Mouse (Mus musculus) kidney, adult 2 months (tissue): ENCODE results near the gene Gm20532. TPM values are rescaled to one million over a fixed set of nuclear protein-coding genes. Genes with fewer than 3 reads are reported as not detected.

Experiments
- DNase-seq: peaks from one replicate; pipeline ENCODE4 v3.0.0; 2021
- H3K27ac ChIP-seq: fragments of 200-500 bp; 2 replicates; pipeline ENCODE4 v1.5.1; 2012; ENCODE audit warnings: low read depth, low read length, control low read depth, inconsistent platforms; ENCODE audit not compliant: insufficient read depth
- H3K27me3 ChIP-seq: fragments of 200-500 bp; replicated peaks from 2 replicates; pipeline ENCODE4 v1.6.1; 2012; ENCODE audit warnings: mild to moderate bottlenecking, moderate library complexity, low read length, inconsistent platforms; ENCODE audit not compliant: control insufficient read depth, insufficient read depth
- H3K36me3 ChIP-seq: fragments of 200-500 bp; 2 replicates; pipeline ENCODE4 v1.6.1; 2012; ENCODE audit warnings: mild to moderate bottlenecking, moderate library complexity, low read length, inconsistent platforms; ENCODE audit not compliant: control insufficient read depth, insufficient read depth
- H3K4me1 ChIP-seq: fragments of 200-500 bp; 2 replicates; pipeline ENCODE4 v1.6.1; 2011; ENCODE audit warnings: low read length; ENCODE audit not compliant: control insufficient read depth, insufficient read depth
- H3K4me3 ChIP-seq: fragments of 200-500 bp; 2 replicates; pipeline ENCODE4 v1.5.1; 2011; ENCODE audit warnings: mild to moderate bottlenecking, low read depth, low read length, control low read depth; ENCODE audit not compliant: insufficient read depth
- CTCF ChIP-seq: fragments of 200-500 bp; conservative IDR thresholded peaks from 2 replicates; pipeline ENCODE4 v1.5.1; 2011; ENCODE audit warnings: low read depth, mild to moderate bottlenecking, control low read depth, low read length, moderate library complexity, mixed read lengths; ENCODE audit not compliant: insufficient read depth, insufficient read length
- POLR2A ChIP-seq: fragments of 200-500 bp; IDR thresholded peaks from one replicate; pipeline ENCODE4 v1.6.1; 2011; ENCODE audit warnings: low read depth, low read length, control low read depth
- WGBS: fragments of 180-500 bp; shearing (Covaris S2); methylation state at CpG from one replicate; pipeline ENCODE4 v1.1.7; 2018; 5-methylcytosine and 5-hydroxymethylcytosine counted together
- polyA plus RNA-seq: library from polyadenylated mRNA; depleted of rRNA; stranded (reverse); fragments of >200 nt; gene quantifications from 2 replicates; pipeline ENCODE4 v1.2.3, GENCODE M21; 2012

Gm20532 gene
- polyA plus RNA-seq, 1 experiment, result not detected

DNA sequence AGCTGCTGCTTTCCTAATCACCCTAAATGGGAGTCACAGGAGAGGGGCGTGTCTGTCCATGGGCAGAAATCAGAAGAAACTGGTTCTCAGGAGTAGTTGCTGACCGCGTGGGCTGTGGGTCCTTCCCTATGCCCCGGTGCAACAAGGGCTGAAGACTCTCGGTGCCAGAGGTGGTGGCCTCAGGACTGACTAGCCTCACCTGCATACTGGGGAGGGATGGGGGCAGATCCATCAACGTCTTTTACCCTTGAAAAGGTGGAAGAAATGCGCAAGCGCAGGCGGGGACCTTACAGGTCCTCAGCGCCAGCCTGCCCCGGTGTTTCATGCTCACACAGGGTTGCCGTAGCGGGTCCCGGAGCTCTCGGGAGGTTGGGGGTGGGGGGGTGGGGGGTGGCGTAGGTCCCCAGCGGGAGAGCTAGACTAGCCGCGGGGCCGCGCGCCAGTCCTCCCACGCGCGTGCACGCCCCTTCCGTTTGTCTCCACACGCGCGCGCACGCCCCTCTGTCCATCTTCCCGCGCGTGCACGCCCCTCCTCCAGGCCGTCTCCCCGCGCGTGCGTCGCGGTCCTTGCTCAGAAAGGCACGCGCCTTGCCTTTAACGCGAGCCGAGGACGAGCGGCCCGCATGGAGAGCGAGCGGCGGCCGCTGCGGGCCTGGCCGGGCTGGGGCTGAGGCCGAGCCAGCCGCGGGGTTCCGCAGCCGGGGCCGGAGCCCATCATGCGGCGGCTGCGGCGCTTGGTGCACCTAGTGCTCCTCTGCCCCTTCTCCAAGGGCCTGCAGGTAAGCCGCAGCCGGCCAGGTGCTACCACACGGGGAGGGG is 41.7 kb downstream of the Gm20532 start, which contains the start of gene Fam69b:
Fam69b (plus strand) TSS at position 537 of the 819 bp plus-strand sequence.
- Histone ChIP-seq H3K36me3 (no peaks in the 10 kb centered on the region), H3K4me3 (peak within 1 kb of the TSS; percentile 50), H3K27me3 (no peaks in the 10 kb centered on the region), H3K4me1 (no peaks in the 10 kb centered on the region), H3K27ac (no peak within 1 kb of the TSS)
- WGBS, result under 1% methylated on average over 69 of the region's 70 CpGs
- no peak for TF ChIP-seq POLR2A
- TF ChIP-seq CTCF, result no peak
- peak; percentile 72 for DNase-seq

DNA sequence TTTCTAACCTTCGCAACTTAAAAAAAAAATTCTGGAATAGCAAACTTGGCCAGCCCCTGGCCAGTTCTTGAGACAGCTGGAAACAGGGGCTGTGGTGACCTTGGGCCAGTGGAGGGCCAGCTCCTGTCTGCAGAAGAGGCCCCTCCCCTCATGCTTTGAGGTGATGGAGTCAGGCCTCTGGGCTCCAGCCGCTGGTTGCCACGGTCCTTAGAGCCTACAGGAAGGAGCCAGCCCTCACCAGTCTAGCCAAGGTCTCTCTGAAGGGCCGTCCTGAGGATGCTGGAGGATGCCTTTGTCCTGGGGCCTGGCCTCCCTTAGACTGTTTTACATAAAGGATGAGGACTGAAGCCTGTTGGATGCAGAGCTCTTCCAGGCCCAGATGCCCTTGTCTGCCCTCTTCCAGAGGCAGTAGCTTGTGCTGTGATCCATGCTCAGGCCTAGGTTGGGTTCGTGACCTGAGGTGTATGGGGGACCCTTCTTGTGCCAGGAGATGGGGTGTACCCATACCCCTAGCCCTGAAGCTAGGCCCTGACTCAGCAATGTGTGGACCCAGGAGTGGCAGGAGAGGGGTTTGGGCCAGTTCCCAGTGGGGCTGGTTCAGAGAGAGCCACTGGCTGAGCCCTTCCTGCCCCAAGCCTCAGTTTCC is 42.5 kb downstream of the Gm20532 start:
- no peaks in the 10 kb centered on the region for H3K4me1 ChIP-seq
- 32% methylated on average over 5 of the region's 5 CpGs for WGBS
- H3K36me3 ChIP-seq, result no peaks in the 10 kb centered on the region
- no peak for DNase-seq
- H3K4me3 ChIP-seq, result peak overlapping the region; percentile 50
- no peak for TF ChIP-seq POLR2A
- no peak for TF ChIP-seq CTCF
- H3K27ac ChIP-seq, result no peak overlapping the region
- no peaks in the 10 kb centered on the region for H3K27me3 ChIP-seq

DNA sequence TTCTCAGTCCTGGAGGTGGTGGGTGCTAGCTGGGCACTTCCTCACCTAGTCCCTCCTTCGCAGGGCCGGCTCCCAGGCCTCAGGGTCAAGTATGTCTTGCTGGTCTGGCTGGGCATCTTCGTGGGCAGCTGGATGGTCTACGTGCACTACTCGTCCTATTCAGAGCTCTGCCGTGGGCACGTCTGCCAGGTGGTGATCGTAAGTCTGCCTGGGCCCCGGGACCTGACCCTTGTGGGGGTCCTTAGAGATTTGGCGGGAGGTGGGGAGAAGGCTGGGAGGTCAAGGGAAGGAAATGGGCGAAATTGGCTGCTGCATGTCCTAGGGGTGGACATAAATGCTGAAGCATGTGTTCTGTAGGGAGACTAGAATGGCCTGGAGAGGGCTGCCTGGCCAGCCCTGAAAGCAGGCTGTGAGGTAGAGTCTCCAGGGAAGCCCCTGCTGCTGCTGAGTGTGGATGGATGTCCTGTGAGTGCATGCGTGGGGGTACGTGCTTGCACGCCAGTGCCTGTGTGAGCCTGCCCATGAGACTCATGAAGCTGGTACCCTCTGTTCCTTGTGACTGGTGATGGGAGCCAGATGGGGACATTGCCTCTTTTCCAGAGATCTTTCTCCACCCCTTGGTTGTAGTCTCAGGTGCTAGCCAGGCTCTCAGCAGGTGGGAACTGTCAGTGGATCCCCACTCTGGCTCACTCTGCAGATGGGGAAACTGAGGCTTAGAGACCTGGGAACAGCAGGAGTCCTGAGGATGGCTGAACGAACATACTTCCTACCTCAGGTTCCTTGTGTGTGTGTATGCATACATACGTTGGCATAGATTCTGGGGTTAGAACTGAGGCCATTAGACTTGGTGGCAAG is 46.3 kb downstream of the Gm20532 start:
- Histone ChIP-seq H3K4me1 (no peaks in the 10 kb centered on the region), H3K4me3 (no peak overlapping the region), H3K36me3 (no peaks in the 10 kb centered on the region), H3K27me3 (no peaks in the 10 kb centered on the region), H3K27ac (no peak overlapping the region)
- TF ChIP-seq CTCF (no peak), POLR2A (no peak)
- DNase-seq, result no peak
- WGBS, result 69% methylated on average over 16 of the region's 16 CpGs

- H3K27me3 ChIP-seq, result no peaks in the 10 kb centered on the region
- no peak for DNase-seq
- H3K36me3 ChIP-seq, result no peaks in the 10 kb centered on the region
- no peak overlapping the region for H3K27ac ChIP-seq
- H3K4me3 ChIP-seq, result no peak overlapping the region
- no peak for TF ChIP-seq POLR2A
- TF ChIP-seq CTCF, result no peak
- H3K4me1 ChIP-seq, result peaks cover 11% of the 10 kb centered on the region; the same call in 1 of the 2 replicates
- 74% methylated on average over 4 of the region's 4 CpGs for WGBS
These were observed 47.6 kb downstream of the Gm20532 start for GRCm38 (mm10) chr2:26633953-26634530.

DNA sequence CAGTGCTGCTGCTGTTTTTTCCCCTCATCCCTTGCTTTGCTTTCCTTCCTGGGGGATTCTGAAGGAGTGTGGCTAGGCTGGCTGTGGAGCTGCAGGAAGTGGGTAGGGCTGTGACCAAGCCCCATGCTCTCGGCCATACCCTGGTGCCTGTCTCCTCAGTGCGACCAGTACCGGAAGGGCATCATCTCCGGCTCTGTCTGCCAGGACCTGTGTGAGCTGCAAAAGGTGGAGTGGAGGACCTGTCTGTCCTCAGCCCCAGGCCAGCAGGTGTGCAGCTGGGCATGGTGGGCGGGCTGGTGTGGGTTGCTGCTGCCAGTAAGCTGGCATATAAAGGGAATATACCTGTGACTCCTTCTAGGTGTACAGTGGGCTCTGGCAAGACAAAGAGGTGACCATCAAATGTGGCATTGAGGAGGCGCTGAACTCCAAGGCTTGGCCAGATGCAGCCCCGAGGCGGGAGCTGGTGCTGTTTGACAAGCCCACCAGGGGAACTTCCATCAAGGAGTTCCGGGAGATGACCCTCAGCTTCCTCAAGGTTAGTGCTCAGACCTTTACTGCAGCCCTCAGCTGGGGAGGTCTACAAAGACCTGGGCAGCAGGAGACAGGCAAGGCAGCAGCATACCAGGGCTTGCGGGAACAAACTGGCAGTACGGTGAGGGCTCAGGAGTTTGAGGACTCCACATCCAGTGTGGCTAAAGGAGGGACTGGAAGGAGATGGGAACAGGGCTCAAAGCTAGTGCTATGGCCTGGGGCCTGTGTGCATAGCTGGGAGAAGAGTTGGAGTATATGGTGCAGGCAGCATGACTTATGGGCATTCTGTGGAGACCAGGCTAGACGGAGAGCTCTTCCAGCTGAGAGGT is 48.4 kb downstream of the Gm20532 start:
- TF ChIP-seq POLR2A (no peak), CTCF (no peak)
- Histone ChIP-seq H3K4me1 (peaks cover 13% of the 10 kb centered on the region; the same call in 1 of the 2 replicates), H3K27me3 (no peaks in the 10 kb centered on the region), H3K4me3 (no peak overlapping the region), H3K27ac (no peak overlapping the region), H3K36me3 (no peaks in the 10 kb centered on the region)
- DNase-seq, result peak; percentile 37
- WGBS, result 66% methylated on average over 12 of the region's 12 CpGs

- peaks cover 13% of the 10 kb centered on the region; the same call in 1 of the 2 replicates for H3K4me1 ChIP-seq
- DNase-seq, result no peak
- no peaks in the 10 kb centered on the region for H3K36me3 ChIP-seq
- TF ChIP-seq POLR2A (no peak), CTCF (no peak)
- no peak overlapping the region for H3K27ac ChIP-seq
- WGBS, result 80% methylated on average over 21 of the region's 21 CpGs
- no peak overlapping the region for H3K4me3 ChIP-seq
- no peaks in the 10 kb centered on the region for H3K27me3 ChIP-seq
These were observed 49.3 kb downstream of the Gm20532 start for GRCm38 (mm10) chr2:26635489-26636324.
